Mouse (Mus musculus) lung, embryonic 15.5 days (tissue): ENCODE measurements around the gene Tgm2. TPM values are rescaled to one million over a fixed set of nuclear protein-coding genes. Genes with fewer than 3 reads are reported as not detected.

Experiments
- ATAC-seq: fragments of 200-750 bp; cut with Nextera tagmentation; 2 replicates; pipeline ENCODE4 v1.8.0; 2017; ENCODE audit warnings: moderate number of reproducible peaks, borderline replicate concordance; ENCODE audit not compliant: low FRiP score, low TSS enrichment; ENCODE audit errors: extremely low read depth
- H3K27ac ChIP-seq: fragments of 300-500 bp; sonication (generic); 2 replicates; pipeline ENCODE4 v1.5.1; 2015; ENCODE audit warnings: moderate library complexity, mild to moderate bottlenecking, inconsistent platforms
- H3K27me3 ChIP-seq: fragments of 300-500 bp; sonication (generic); 2 replicates; pipeline ENCODE4 v1.6.1; 2015; ENCODE audit warnings: inconsistent platforms
- H3K36me3 ChIP-seq: fragments of 300-500 bp; sonication (generic); 2 replicates; pipeline ENCODE4 v1.6.1; 2015; ENCODE audit warnings: inconsistent platforms
- H3K4me1 ChIP-seq: fragments of 300-500 bp; sonication (generic); 2 replicates; pipeline ENCODE4 v1.6.1; 2015; ENCODE audit warnings: inconsistent platforms
- H3K4me2 ChIP-seq: fragments of 300-500 bp; sonication (generic); 2 replicates; pipeline ENCODE4 v1.6.1; 2015; ENCODE audit warnings: inconsistent platforms, mild to moderate bottlenecking, moderate library complexity
- H3K4me3 ChIP-seq: fragments of 300-500 bp; sonication (generic); 2 replicates; pipeline ENCODE4 v1.5.1; 2015; ENCODE audit warnings: mild to moderate bottlenecking, inconsistent platforms
- H3K9ac ChIP-seq: fragments of 300-500 bp; sonication (generic); 2 replicates; pipeline ENCODE4 v1.6.1; 2015; ENCODE audit warnings: inconsistent platforms
- H3K9me3 ChIP-seq: fragments of 300-500 bp; sonication (generic); 2 replicates; pipeline ENCODE4 v1.6.1; 2016; ENCODE audit warnings: inconsistent platforms
- WGBS: fragments of 180-500 bp; shearing (Covaris S2); methylation state at CpG from one replicate; pipeline ENCODE4 v1.1.7; 2015; 5-methylcytosine and 5-hydroxymethylcytosine counted together
- polyA plus RNA-seq: library from polyadenylated mRNA; unstranded; fragments of >200 nt; fragmentation: Nextera tagmentation; extraction: Ambion mirVana; gene quantifications from 2 replicates; pipeline ENCODE4 v1.2.1, GENCODE M21; 2015

The Tgm2 gene
- polyA plus RNA-seq, 1 experiment from 2014 or later: 70.0 TPM

- H3K4me3 ChIP-seq: no peak overlapping the region
- H3K27ac ChIP-seq: 0 out of 2 replicates have a peak overlapping the region, but pooled peaks have one; percentile 13
- 37% methylated on average over 9 of the region's 9 CpGs for WGBS
- H3K36me3 ChIP-seq: peaks cover 27% of the 10 kb centered on the region
- no peak for ATAC-seq
- H3K4me1 ChIP-seq: peaks cover 13% of the 10 kb centered on the region
- H3K4me2 ChIP-seq: no peak overlapping the region
- H3K9ac ChIP-seq: no peak overlapping the region
- H3K9me3 ChIP-seq: no peaks in the 10 kb centered on the region
- H3K27me3 ChIP-seq: no peaks in the 10 kb centered on the region
Observed at GRCm38 (mm10) chr2:158079843-158080395, 66.3 kb downstream of the Tgm2 start.

- 84% methylated on average over 7 of the region's 7 CpGs for WGBS
- no peak overlapping the region for H3K4me3 ChIP-seq
- no peak overlapping the region for H3K4me2 ChIP-seq
- ATAC-seq: no peak
- no peaks in the 10 kb centered on the region for H3K27me3 ChIP-seq
- H3K27ac ChIP-seq: no peak overlapping the region
- peaks cover 32% of the 10 kb centered on the region for H3K36me3 ChIP-seq
- H3K9ac ChIP-seq: no peak overlapping the region
- H3K9me3 ChIP-seq: no peaks in the 10 kb centered on the region
- H3K4me1 ChIP-seq: peaks cover 13% of the 10 kb centered on the region
Observed at GRCm38 (mm10) chr2:158078971-158079370, 67.3 kb downstream of the Tgm2 start.

- H3K36me3 ChIP-seq: peaks cover 32% of the 10 kb centered on the region
- H3K27ac ChIP-seq: no peak overlapping the region
- peaks cover 13% of the 10 kb centered on the region for H3K4me1 ChIP-seq
- H3K9me3 ChIP-seq: no peaks in the 10 kb centered on the region
- no peak overlapping the region for H3K4me3 ChIP-seq
- no peaks in the 10 kb centered on the region for H3K27me3 ChIP-seq
- H3K4me2 ChIP-seq: no peak overlapping the region
- no peak overlapping the region for H3K9ac ChIP-seq
- ATAC-seq: no peak
- WGBS: 56% methylated on average over 2 of the region's 2 CpGs
Observed at GRCm38 (mm10) chr2:158077981-158078380, 68.3 kb downstream of the Tgm2 start.

GRCm38 (mm10) chr2:158076690-158077089 lies 69.5 kb downstream of the Tgm2 start:
- no peak overlapping the region for H3K9ac ChIP-seq
- peaks cover 13% of the 10 kb centered on the region for H3K4me1 ChIP-seq
- ATAC-seq: no peak
- no peaks in the 10 kb centered on the region for H3K27me3 ChIP-seq
- no peak overlapping the region for H3K27ac ChIP-seq
- H3K36me3 ChIP-seq: peaks cover 42% of the 10 kb centered on the region
- WGBS: 77% methylated on average over 6 of the region's 6 CpGs
- no peak overlapping the region for H3K4me3 ChIP-seq
- no peak overlapping the region for H3K4me2 ChIP-seq
- no peaks in the 10 kb centered on the region for H3K9me3 ChIP-seq

GRCm38 (mm10) chr2:158074835-158075234 lies 71.4 kb downstream of the Tgm2 start:
- Histone ChIP-seq H3K4me3 (no peak overlapping the region), H3K9me3 (no peaks in the 10 kb centered on the region), H3K27me3 (no peaks in the 10 kb centered on the region), H3K9ac (no peak overlapping the region), H3K36me3 (peaks cover 54% of the 10 kb centered on the region), H3K27ac (no peak overlapping the region), H3K4me2 (no peak overlapping the region), H3K4me1 (peaks cover 3% of the 10 kb centered on the region; the same call in 1 of the 2 replicates)
- no peak for ATAC-seq
- 83% methylated on average over 5 of the region's 5 CpGs for WGBS

GRCm38 (mm10) chr2:158071633-158071995 lies 74.6 kb downstream of the Tgm2 start:
- Histone ChIP-seq H3K4me2 (no peak overlapping the region), H3K9me3 (no peaks in the 10 kb centered on the region), H3K27me3 (no peaks in the 10 kb centered on the region), H3K4me3 (no peak overlapping the region), H3K27ac (no peak overlapping the region), H3K9ac (no peak overlapping the region), H3K4me1 (no peaks in the 10 kb centered on the region), H3K36me3 (peaks cover 50% of the 10 kb centered on the region)
- WGBS: 73% methylated on average over 5 of the region's 5 CpGs
- no peak for ATAC-seq

- ATAC-seq: no peak
- no peaks in the 10 kb centered on the region for H3K4me1 ChIP-seq
- no peak overlapping the region for H3K27ac ChIP-seq
- H3K4me2 ChIP-seq: no peak overlapping the region
- no peaks in the 10 kb centered on the region for H3K27me3 ChIP-seq
- H3K4me3 ChIP-seq: no peak overlapping the region
- peaks cover 45% of the 10 kb centered on the region for H3K36me3 ChIP-seq
- H3K9ac ChIP-seq: no peak overlapping the region
- WGBS: 65% methylated on average over 3 of the region's 3 CpGs
- H3K9me3 ChIP-seq: no peaks in the 10 kb centered on the region
Observed at GRCm38 (mm10) chr2:158070885-158071632, 75.2 kb downstream of the Tgm2 start.

GRCm38 (mm10) chr2:158068444-158068971 lies 77.7 kb downstream of the Tgm2 start:
- Histone ChIP-seq H3K4me3 (no peak overlapping the region), H3K4me1 (no peaks in the 10 kb centered on the region), H3K9ac (no peak overlapping the region), H3K27ac (no peak overlapping the region), H3K4me2 (no peak overlapping the region), H3K36me3 (peaks cover 29% of the 10 kb centered on the region), H3K27me3 (no peaks in the 10 kb centered on the region), H3K9me3 (no peaks in the 10 kb centered on the region)
- no peak for ATAC-seq

GRCm38 (mm10) chr2:158067260-158067824 lies 78.9 kb downstream of the Tgm2 start:
- H3K9ac ChIP-seq: no peak overlapping the region
- H3K36me3 ChIP-seq: peaks cover 29% of the 10 kb centered on the region
- no peaks in the 10 kb centered on the region for H3K9me3 ChIP-seq
- no peak overlapping the region for H3K4me2 ChIP-seq
- H3K27ac ChIP-seq: 0 out of 2 replicates have a peak overlapping the region, but pooled peaks have one; percentile 4
- no peaks in the 10 kb centered on the region for H3K27me3 ChIP-seq
- ATAC-seq: no peak
- H3K4me1 ChIP-seq: no peaks in the 10 kb centered on the region
- H3K4me3 ChIP-seq: no peak overlapping the region
- WGBS: 82% methylated on average over 5 of the region's 5 CpGs

- Histone ChIP-seq H3K4me2 (no peak overlapping the region), H3K4me3 (no peak overlapping the region), H3K4me1 (no peaks in the 10 kb centered on the region), H3K36me3 (peaks cover 23% of the 10 kb centered on the region), H3K9me3 (no peaks in the 10 kb centered on the region), H3K27ac (no peak overlapping the region), H3K27me3 (no peaks in the 10 kb centered on the region), H3K9ac (no peak overlapping the region)
- ATAC-seq: no peak
Observed at GRCm38 (mm10) chr2:158066456-158066855, 79.8 kb downstream of the Tgm2 start.
